Comparison of ENCODE assay signal across 17 mouse cellular contexts in the genomic region with DNA sequence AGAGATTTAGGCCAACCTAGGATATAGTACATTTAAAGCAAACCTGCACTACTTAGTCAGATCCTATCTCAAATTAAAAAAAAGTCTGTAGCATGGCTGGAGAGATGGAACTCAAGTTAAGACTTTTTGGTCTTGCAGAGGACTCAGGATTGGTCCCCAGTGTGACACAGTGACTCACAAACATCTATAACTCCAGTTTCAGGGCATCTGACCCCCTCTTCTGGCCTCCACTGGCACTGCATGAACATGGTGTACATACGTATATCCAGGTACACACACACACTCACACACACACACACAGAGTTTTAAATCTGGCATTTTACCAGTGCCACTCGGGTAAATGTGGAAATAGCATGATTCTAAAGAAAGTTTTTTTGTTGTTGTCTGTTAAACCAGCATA. TPM values are rescaled to one million over a fixed set of nuclear protein-coding genes. Genes with fewer than 3 reads are reported as not detected.
"Had no signal": no experiment of that assay in that cellular context is flagged by ENCODE, and none has a peak within 500 bp of the region (broad histone marks: within the 10 kb centered on the region; RNA-seq: fewer than 3 reads in every experiment).

No protein-coding gene starts in this region.

- H3K4me1 ChIP-seq: intestine, embryonic 15.5 days; limb, embryonic 15.5 days; liver, embryonic 13.5 days; midbrain, embryonic 13.5 days had no signal

- H3K4me2 ChIP-seq: intestine, embryonic 15.5 days; limb, embryonic 15.5 days; liver, embryonic 13.5 days; midbrain, embryonic 13.5 days had no signal

- ATAC-seq: intestine, embryonic 15.5 days; midbrain, embryonic 13.5 days had no signal

- H3K27ac ChIP-seq: intestine, embryonic 15.5 days; limb, embryonic 15.5 days; liver, embryonic 13.5 days; midbrain, embryonic 13.5 days had no signal

- H3K9me3 ChIP-seq: intestine, embryonic 15.5 days; limb, embryonic 15.5 days; liver, embryonic 13.5 days; midbrain, embryonic 13.5 days had no signal

- H3K4me3 ChIP-seq: intestine, embryonic 15.5 days; limb, embryonic 15.5 days; liver, embryonic 13.5 days; midbrain, embryonic 13.5 days; myocyte had no signal

- H3K27me3 ChIP-seq: intestine, embryonic 15.5 days; limb, embryonic 15.5 days; liver, embryonic 13.5 days; midbrain, embryonic 13.5 days had no signal

- H3K9ac ChIP-seq: intestine, embryonic 15.5 days; limb, embryonic 15.5 days; liver, embryonic 13.5 days; midbrain, embryonic 13.5 days had no signal

- DNase-seq: kidney, adult 2 months; kidney, postnatal 25 days; layer of hippocampus, adult 9-11 months; layer of hippocampus, postnatal 36 days; liver, embryonic 13.5 days; lung, adult 18-20 months; right cerebral cortex, adult 18-20 months; right cerebral cortex, postnatal 25 days had no signal

RNA-seq across cellular contexts. Expression of gene 4930579F01Rik, which starts 44.8 kb away (rescaled TPM):
- total RNA-seq: layer of hippocampus, postnatal 36 days; left cerebral cortex, adult 8-10 months; left cerebral cortex, postnatal 25 days had no signal
- polyA plus RNA-seq: kidney, adult 2 months; limb, embryonic 11.5 days; limb, embryonic 15.5 days; liver, embryonic 13.5 days; midbrain, embryonic 13.5 days; myocyte; neural tube, embryonic 14.5 days; small intestine, adult 2 months had no signal
